Mouse (Mus musculus) neural tube, embryonic 12.5 days (tissue): Measurements from ENCODE around the gene Nrcam. TPM values are rescaled to one million over a fixed set of nuclear protein-coding genes. Genes with fewer than 3 reads are reported as not detected.

Experiments
- ATAC-seq: fragments of 200-750 bp; cut with Nextera tagmentation; 2 replicates; pipeline ENCODE4 v1.8.0; 2017; ENCODE audit warnings: low read depth, mild to moderate bottlenecking, moderate TSS enrichment, moderate library complexity; ENCODE audit not compliant: low FRiP score
- H3K27ac ChIP-seq: fragments of 300-500 bp; sonication (generic); 2 replicates; pipeline ENCODE4 v1.5.1; 2016
- H3K27me3 ChIP-seq: fragments of 300-500 bp; sonication (generic); replicated peaks from 2 replicates; pipeline ENCODE4 v1.6.1; 2016; ENCODE audit warnings: mild to moderate bottlenecking
- H3K36me3 ChIP-seq: fragments of 300-500 bp; sonication (generic); 2 replicates; pipeline ENCODE4 v1.6.1; 2016; ENCODE audit warnings: mild to moderate bottlenecking
- H3K4me1 ChIP-seq: fragments of 300-500 bp; sonication (generic); 2 replicates; pipeline ENCODE4 v1.6.1; 2016
- H3K4me2 ChIP-seq: fragments of 300-500 bp; sonication (generic); replicated peaks from 2 replicates; pipeline ENCODE4 v1.6.1; 2016; ENCODE audit warnings: mild to moderate bottlenecking
- H3K4me3 ChIP-seq: fragments of 300-500 bp; sonication (generic); 2 replicates; pipeline ENCODE4 v1.5.1; 2016
- H3K9ac ChIP-seq: fragments of 300-500 bp; sonication (generic); 2 replicates; pipeline ENCODE4 v1.6.1; 2016; ENCODE audit warnings: mild to moderate bottlenecking
- H3K9me3 ChIP-seq: fragments of 300-500 bp; sonication (generic); 2 replicates; pipeline ENCODE4 v1.6.1; 2016; ENCODE audit warnings: mild to moderate bottlenecking
- WGBS: fragments of 180-500 bp; shearing (Covaris S2); methylation state at CpG from one replicate; pipeline ENCODE4 v1.1.7; 2016; 5-methylcytosine and 5-hydroxymethylcytosine counted together
- polyA plus RNA-seq: library from polyadenylated mRNA; unstranded; fragments of >200 nt; fragmentation: Nextera tagmentation; extraction: Ambion mirVana; gene quantifications from 2 replicates; pipeline ENCODE4 v1.2.1, GENCODE M21; 2016

The Nrcam gene
- polyA plus RNA-seq, 1 experiment from 2014 or later, result 117 TPM

- 85% methylated on average over 5 of the region's 5 CpGs for WGBS
- no peak overlapping the region for H3K27ac ChIP-seq
- H3K4me2 ChIP-seq, result no peak overlapping the region
- no peaks in the 10 kb centered on the region for H3K4me1 ChIP-seq
- no peak overlapping the region for H3K9ac ChIP-seq
- peaks cover 15% of the 10 kb centered on the region; the same call in 1 of the 2 replicates for H3K36me3 ChIP-seq
- no peak overlapping the region for H3K4me3 ChIP-seq
- no peaks in the 10 kb centered on the region for H3K27me3 ChIP-seq
- no peak for ATAC-seq
- no peaks in the 10 kb centered on the region for H3K9me3 ChIP-seq
Observed at GRCm38 (mm10) chr12:44602958-44603331, 274.3 kb downstream of the Nrcam start.

GRCm38 (mm10) chr12:44617001-44617421 lies 288.3 kb downstream of the Nrcam start:
- Histone ChIP-seq H3K4me2 (no peak overlapping the region), H3K4me3 (no peak overlapping the region), H3K27me3 (no peaks in the 10 kb centered on the region), H3K4me1 (no peaks in the 10 kb centered on the region), H3K9me3 (no peaks in the 10 kb centered on the region), H3K27ac (no peak overlapping the region), H3K36me3 (no peaks in the 10 kb centered on the region), H3K9ac (no peak overlapping the region)
- ATAC-seq, result no peak
- 80% methylated on average over 2 of the region's 2 CpGs for WGBS

GRCm38 (mm10) chr12:44617488-44617887 lies 288.8 kb downstream of the Nrcam start:
- no peaks in the 10 kb centered on the region for H3K9me3 ChIP-seq
- H3K27ac ChIP-seq, result no peak overlapping the region
- no peak for ATAC-seq
- no peak overlapping the region for H3K4me2 ChIP-seq
- H3K9ac ChIP-seq, result no peak overlapping the region
- H3K4me1 ChIP-seq, result no peaks in the 10 kb centered on the region
- no peak overlapping the region for H3K4me3 ChIP-seq
- H3K27me3 ChIP-seq, result no peaks in the 10 kb centered on the region
- no peaks in the 10 kb centered on the region for H3K36me3 ChIP-seq
- 73% methylated on average over 1 of the region's 1 CpGs for WGBS

GRCm38 (mm10) chr12:44639341-44639921 lies 310.7 kb downstream of the Nrcam start:
- Histone ChIP-seq H3K4me1 (no peaks in the 10 kb centered on the region), H3K9me3 (no peaks in the 10 kb centered on the region), H3K4me3 (no peak overlapping the region), H3K36me3 (no peaks in the 10 kb centered on the region), H3K27me3 (no peaks in the 10 kb centered on the region), H3K9ac (no peak overlapping the region), H3K4me2 (no peak overlapping the region), H3K27ac (no peak overlapping the region)
- no peak for ATAC-seq

- no peak for ATAC-seq
- WGBS, result 27% methylated on average over 1 of the region's 1 CpGs
Observed at GRCm38 (mm10) chr12:44640579-44640978, 311.9 kb downstream of the Nrcam start.

More at GRCm38 (mm10) chr12:44640579-44640978, 311.9 kb downstream of the Nrcam start:
- no peak overlapping the region for H3K9ac ChIP-seq
- no peak overlapping the region for H3K27ac ChIP-seq
- H3K27me3 ChIP-seq, result no peaks in the 10 kb centered on the region
- no peaks in the 10 kb centered on the region for H3K4me1 ChIP-seq
- no peaks in the 10 kb centered on the region for H3K36me3 ChIP-seq
- H3K4me3 ChIP-seq, result no peak overlapping the region
- no peaks in the 10 kb centered on the region for H3K9me3 ChIP-seq
- no peak overlapping the region for H3K4me2 ChIP-seq

Other genes starting within 250 kb of the Nrcam start
- gene Dnajb9, start 118.6 kb upstream of the Nrcam start, polyA plus RNA-seq, result 32.1 and 33.1 TPM in 2 replicates
- 93.3 and 103 TPM in 2 replicates for gene Pnpla8, start 107.5 kb upstream of the Nrcam start, polyA plus RNA-seq